Mouse (Mus musculus) gastrocnemius, postnatal 10 days (tissue): ENCODE results near the gene Lexm. TPM values are rescaled to one million over a fixed set of nuclear protein-coding genes. Genes with fewer than 3 reads are reported as not detected.

ENCODE experiments used
- DNase-seq: peaks from one replicate; pipeline ENCODE4 v3.0.0; 2021; ENCODE audit warnings: mixed read lengths
- total RNA-seq, 2 experiments: library from RNA; stranded (reverse); gene quantifications; 2 replicates each; pipeline ENCODE4 v1.2.3; 2021

Gene Lexm
- total RNA-seq, 2 experiments from 2014 or later: not detected

DNA sequence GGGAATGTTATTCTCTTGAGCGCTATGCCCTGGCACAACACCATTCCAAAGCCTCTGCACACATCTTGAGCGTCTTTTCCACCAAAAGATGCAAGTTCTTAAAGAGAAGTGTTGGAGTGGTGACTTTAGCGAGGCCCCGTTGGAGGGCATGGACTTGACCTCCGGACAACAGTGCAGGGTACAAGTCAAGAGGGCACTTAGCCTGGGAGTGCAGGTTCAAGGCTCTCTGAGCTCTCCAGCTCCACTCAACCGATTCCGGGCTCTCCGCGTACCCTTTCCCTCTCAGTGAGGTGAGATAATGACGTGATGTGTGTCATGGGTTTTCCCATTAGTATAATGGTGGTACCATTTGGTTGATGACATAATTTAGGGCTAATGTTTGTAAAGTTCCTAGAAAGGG, 7.2 kb upstream of the Lexm start:
- DNase-seq: no peak

DNA sequence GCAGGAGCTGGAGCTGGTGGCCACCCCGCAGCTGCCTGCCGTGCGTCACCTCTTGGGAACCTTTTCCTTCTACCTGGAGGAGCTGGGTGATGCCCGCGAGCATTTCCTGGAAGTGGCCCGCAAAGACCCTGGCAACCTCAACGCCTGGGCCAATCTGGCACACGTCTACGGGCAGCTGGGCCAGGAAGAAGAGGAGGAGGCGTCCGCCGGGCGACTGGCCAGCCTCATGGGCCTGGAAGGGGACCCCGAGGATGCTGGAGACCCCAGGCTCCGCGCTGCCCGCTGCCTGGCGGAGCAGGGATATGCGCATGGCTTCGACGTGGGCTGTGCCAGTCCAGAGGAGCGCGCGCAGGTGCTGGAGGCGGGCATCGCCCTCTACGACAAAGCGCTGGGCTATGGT, 5.7 kb upstream of the Lexm start:
- DNase-seq: no peak

DNA sequence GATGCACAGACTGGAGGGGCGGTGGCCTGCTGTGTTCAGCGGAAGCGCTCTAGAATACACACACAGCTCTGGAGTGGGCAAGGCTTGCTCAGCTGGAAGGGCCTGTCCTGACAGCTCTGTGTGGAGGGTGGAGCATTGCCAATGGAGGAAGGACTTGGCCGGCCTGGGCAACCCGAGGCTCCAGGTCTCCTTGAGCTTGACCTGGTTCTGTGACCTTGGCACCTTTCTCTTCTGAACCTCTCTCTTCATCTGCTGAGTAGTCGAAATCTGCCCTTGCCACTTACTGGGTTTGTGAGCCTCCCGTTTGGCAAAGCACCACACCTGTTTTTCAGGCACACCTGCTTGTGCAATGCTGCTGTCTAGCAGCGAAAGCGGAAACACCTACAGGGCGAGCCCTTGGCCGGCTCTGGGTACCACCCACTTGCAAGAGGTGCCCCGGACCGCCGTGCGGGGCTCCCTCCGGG, 5.0 kb upstream of the Lexm start, which contains the start of gene Ttc22:
Gene Ttc22 (plus strand): TSS at position 403 of the 464 bp plus-strand sequence.
- DNase-seq: no peak

DNA sequence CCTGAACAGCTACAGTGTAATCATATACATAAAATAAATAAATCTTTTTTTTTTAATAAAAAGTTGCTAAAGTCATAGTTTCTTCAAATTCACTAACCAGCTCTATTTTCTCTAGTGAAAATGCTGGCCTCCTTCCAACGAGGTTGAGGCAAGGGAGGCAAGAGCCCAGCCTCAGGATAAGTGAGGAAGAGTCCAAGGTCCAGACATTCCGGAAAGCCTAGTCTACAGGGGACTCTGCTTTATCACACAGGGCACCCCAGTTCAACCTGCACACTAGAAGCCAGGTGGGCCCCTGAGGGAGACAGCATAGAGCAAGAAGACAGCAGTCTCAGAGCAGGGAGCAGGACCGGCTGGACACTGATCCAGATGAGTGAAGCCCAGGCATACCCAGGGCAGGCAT, 4.4 kb upstream of the Lexm start:
- no peak for DNase-seq

DNA sequence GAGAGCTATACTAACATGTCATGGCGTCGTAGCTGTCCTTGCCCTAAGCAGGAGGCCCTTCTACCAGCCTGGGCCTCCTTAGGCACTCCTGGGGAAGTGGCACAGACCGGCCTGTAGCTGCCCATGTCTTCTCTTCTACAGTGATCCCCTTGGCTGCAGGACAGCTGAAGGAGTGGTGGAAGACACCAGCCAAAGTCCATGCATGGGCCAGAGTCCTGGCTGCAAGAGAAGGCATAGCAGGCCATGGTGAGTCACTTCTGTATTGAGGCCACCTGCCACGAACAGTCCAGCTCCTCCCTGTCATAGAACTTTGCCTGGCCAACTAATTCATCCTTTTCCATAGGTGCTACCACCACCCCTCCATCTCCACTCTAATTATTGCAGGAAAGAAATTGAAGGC, 1.9 kb upstream of the Lexm start:
- no peak for DNase-seq

DNA sequence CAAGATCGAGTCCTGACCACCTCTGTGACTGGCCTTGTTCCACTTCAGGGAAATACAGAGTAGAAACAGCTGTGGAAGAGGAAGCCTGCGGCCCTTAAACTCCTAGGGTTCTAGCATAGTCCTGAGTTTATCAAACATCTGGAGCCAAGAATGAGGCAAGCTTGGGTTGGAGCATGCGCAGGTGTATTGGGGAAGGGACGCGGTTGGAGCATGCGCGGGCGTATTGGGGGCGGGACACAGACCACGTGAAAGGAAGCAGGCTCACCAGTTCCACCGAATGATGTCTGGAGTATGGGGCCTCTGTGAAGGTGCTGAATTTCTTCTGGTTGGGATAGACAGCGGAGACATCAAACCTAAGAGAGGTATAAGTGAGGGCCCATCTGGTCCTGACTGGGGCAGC, 1.4 kb downstream of the Lexm start:
- DNase-seq: no peak

DNA sequence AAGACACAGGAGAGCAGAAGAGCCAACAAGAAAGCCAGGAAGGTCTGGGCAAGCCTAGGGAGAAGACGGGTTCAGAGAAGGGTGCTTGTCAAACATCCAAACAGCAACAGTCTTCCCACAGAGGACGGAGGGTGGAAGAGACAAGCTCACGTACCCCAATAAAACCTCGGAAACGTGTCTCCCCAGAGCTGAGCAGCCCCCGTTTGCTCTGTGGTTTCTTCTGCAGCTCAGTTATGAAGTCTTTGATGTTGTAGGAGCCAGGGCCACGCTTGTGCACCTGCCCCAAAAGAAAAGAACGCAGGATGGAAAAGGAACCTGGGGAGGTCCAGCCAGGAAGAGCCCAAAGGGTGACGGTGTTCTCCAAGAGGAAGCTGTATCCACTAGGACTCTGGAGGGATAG, 2.2 kb downstream of the Lexm start:
- no peak for DNase-seq

DNA sequence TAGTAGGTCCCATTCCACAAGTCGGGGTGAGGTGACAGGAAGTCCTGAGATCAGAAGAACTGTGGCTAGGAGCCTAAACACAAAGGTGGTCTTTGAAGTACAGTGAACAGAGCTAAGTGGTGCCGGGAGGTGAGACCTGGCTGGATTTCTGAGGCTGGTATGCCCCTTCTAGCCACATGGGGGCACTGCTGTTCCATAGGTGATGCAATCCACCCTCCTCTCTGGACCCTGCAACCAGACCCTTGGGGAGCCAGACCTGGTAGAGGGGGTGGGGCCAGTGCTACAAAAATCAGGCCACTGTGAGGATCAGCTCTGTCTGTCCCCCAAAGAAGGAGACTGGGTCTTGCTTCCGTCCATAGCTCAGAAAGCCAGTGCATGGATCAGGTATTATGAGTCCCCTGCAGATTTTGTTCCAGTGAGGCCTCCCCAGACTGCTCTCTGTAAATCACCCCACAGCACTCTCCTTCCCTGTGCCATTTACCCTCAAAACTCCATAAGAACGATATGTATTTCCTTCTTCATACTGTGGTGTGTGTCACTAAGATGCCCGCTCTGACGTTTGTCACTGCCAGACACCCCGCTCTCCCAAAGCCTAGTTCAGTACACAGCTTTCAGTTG, 2.8 kb downstream of the Lexm start:
- DNase-seq: peak; percentile 67

DNA sequence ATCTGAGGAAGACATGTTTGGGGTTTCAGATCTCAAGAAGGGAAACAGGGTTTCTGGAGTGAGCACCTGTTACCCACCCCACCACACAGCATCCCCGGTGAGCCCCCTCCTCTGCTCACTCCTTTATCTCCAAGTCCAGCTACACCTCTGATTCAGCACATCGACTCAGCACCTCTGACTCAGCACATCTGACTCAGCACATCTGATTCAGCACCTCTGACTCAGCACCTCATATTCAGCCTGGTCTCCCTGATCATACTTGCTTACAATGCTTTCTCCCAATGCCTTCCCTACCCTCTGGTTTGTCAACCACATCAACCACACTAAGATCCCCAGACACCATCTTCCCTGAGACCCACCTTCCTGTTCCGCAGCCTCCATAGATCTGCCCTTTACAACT, 3.5 kb downstream of the Lexm start:
- no peak for DNase-seq

DNA sequence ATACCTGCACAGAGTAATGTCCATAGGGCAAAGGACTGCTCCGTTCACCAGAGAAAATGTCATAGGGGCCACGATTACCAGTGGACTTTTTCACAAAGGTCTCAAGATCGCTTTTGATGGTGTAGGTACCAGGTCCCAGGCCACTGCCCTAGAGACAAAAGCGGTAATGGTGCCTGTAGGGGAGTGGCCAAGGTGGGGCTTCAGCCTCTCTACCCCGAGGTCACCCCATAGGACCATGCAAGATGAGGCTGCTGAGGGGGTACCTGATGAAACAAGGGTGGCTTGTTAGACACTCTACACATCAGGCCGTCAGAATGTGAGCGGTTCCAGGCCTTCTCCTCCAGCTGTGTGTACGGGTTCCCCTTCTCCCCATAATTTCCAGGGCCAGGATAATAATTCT, 3.9 kb downstream of the Lexm start:
- no peak for DNase-seq

DNA sequence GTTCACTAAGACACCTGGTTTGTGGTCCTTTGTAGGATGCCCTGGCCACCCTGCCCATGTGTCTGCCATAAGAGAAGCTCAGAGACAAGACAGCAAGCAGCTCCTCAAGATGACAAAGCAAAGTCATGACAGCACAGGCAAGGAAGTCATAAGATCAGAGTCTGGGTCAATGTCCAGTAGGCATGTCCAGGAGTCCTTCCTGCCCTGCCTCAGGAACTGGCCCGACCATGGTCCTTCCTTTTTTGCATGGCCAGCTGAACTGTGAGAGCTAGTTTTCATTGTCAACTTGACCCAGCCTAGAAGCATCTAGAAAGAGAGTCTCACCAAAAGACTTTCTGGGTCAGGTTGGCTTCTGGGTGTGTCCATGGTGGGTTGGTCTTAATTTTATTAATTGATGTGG, 9.1 kb downstream of the Lexm start:
- DNase-seq: no peak

DNA sequence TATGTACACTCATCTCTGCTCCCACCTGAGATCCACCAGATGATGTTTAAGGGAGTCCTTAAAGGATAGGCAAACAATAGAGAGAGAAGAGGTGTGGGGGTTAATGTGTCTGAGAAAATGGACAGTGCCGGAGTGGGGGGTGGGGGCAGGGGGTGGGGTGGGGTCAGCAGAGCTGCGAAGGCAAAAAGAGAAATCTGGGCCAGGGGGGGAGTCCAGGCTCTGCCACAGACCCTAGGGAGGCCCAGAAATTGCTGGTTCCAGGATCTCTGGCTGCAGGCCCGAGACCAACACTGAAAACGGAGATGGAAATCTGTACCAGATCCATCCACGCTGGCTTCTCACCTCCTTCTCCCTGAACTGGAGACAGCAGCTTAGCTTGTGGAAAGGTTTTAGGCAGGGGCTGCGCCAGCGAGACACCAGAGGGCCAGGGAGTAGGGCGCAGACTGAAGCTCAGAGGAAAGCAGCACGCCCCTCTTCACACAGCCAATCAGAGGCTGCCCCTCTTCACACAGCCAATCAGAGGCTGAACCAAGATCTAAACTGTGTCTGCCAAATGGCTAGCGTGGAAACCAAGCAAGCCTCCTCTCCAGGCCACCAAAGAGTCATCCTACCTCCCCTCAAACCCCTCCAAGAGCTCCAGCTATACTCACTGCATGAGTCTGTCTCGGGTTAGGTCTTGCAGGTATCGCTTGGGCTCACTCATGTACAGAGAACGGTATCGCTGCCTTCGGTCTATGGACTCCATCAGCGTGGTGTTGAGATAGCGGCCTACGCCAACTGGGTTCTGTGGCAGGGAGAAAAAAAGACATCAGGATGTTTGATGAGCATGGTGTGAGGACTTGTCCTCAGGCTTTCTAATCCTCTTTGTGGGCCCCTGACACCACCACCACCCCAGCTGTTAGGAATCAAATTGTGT, 10.1 kb downstream of the Lexm start:
- DNase-seq: no peak

DNA sequence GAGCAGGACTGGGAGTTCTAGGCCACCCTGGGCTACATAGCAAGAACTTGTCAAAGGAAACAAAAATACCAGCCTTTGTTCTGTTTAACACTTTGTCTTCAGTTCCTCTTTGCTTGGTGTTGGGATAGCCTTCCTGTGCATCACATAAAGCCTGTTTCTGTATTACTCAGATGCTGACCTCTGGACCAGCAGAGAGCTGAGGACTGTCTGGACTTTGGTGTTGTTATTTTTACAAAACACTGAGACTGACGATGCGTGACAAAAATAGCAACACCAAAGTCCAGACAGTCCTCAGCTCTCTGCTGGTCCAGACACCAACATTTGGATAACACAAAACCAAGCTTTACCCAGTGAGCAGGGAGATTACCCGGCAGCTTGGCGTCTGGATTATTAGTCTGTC, 16.3 kb downstream of the Lexm start:
- DNase-seq: no peak

DNA sequence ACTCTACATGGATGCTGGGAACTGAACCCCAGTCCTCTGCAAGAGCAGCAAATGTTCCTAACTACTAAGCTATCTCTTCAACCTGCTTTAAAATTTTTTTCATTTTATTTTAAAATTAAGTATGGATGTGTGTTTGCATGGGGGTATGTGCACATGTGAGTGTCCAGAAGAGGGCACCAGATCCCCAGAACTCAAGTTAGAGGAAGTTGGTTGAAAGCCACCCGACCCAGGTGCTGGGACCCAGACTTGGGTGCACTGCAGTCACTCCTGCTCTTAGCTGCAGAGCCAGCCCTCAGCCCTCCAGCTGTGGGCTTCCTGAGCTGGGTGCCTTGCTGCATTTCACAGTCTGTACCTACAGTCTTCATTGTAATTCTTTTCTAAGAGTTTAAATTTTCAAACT, 17.6 kb downstream of the Lexm start:
- no peak for DNase-seq

DNA sequence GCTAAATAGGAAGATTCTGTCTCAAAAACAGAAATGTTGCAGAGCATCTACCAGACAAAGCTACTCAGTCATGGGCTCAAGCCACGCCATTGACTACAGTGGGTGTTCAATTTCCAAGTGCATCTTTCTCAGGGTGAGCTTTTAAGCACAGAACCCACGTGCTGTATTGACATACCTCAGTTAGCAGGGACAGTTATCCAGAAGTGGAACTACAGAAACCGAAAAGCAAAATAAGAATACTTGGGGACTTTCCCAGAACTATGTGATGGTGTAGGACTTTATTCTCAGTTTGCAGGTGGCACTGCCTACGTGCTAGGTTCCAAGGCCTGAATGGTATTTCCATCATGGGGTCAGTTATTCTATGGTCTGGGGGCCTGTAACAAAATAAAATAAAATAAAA, 19.3 kb downstream of the Lexm start:
- no peak for DNase-seq

DNA sequence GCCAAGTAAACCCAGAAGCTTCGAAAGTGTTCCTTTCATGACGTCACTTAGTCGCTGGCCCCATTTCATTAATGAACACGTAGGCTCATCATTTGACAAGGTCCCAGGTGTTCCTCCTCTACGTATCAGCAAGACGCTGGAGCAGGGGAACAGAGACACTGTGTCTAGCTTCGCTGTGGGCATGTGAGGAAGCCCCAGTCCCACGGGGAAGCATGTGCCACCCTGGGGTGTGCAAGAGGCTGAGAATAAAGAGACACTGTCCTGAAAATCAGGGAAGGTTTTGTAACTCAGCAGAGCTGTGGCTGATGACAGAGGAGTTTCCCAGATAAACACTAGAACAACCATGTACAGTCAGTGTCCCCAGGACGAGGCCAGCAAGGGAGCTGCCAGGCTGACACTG, 20.0 kb downstream of the Lexm start:
- DNase-seq: no peak

DNA sequence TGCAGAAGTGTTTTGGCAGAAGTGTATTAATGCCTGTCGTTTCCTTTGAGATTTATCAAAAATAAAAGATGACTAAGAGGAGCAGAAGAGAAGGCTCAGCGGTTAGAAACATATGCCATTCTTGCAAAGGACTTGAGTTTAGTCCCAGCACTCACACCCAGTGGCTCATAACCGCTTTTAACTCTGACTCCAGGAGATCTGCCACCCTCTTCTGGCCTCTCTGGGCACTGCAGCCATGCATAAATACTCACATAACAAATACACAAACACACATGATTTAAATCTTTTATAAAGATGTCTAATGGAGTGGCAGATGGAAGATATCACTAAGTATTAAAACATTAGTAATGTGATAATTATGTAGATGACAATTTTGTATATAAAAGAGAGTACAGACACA, 20.8 kb downstream of the Lexm start:
- DNase-seq: no peak

DNA sequence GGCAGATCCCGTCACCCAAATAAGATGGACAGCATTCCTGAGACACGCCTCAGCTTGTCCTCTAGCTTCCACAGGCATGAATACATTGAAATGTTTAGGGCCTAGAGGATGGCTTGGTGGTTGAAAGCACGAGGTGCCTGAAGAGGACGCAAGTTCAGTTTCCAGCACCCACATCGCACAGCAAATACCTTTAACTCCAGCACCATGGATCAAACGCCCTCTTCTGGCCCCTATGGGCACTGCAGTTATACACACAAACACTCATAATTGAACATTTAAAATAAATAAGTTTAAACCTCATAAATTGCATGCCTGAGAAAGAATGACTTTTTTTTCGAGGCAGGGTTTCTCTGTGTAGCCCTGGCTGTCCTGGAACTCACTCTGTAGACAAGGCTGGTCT, 23.4 kb downstream of the Lexm start:
- DNase-seq: no peak

DNA sequence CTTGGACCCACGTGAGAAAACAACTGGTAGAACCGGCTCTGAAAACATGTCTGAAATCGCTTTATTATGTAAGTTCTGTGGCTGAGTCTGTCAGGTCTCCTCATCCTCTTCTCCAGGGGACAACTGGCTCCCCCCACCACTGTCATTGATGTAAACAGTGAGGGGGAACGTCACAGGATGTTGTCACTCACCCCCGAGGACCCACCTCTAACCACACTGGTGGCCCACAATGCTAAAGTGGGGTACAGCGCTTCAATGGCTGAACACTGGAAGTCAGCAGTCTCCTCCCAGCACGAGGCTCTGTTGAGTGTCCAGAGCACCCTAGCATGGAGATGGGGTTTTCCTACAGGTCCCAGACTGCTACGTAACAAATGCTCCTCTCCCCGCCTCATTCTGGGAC, 26.2 kb downstream of the Lexm start:
- no peak for DNase-seq

DNA sequence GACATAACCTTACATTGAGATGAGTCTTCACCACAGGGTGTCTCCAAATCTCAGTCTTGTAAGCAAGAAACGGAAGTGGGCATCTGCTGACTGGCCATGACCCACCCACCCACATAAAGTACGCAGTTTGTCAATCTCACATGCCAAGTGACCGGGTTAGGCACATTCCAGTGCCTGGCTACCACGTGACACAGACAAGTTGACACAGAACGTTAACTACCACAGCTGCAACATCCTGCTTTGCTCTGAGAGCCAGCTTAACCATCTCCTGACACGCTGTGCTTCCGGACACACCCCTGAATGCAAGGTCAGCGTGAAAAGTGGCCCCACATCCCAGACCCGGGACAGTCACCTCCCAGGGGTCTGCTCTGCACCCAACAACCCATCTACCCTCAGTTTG, 26.9 kb downstream of the Lexm start:
- DNase-seq: no peak

DNA sequence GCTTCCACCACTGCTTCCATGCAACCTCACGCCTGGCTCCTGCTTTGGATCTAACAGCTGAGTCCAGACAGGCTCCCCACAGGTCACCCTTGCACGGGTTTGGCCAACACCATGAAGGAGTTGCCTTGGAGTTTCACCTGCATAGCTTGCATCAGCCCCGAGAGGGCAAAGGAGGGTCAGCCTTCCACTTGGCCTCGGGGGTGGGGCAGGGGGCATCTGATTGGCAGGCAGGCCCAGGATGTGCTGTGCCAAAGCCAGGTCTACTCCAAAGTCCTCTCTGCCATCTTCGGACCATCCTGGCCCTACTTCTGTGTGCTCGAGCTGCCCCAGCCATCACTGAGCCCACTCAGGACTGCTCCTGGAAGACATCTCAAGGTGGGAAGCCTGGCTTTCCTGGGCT, 30.0 kb downstream of the Lexm start:
- DNase-seq: no peak

DNA sequence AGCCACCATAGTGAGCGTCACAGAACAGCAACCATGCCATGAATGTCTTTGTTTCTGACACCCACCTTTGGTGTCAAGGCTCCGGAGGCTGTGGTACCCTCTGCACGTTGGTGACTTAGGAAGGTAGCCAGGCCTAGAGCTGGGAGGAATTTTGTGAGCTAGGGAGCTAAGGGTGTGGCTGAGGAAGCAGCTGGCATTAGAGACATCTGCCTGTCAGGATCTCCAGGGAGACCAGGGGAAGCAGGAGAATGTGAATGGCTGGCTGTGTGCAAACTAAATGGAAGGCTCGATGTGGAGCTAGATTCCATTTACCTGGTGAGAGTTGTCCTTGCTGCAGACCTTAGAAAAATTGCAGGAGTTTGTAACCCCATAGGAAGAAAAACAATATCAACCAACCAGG, 32.4 kb downstream of the Lexm start:
- DNase-seq: no peak

DNA sequence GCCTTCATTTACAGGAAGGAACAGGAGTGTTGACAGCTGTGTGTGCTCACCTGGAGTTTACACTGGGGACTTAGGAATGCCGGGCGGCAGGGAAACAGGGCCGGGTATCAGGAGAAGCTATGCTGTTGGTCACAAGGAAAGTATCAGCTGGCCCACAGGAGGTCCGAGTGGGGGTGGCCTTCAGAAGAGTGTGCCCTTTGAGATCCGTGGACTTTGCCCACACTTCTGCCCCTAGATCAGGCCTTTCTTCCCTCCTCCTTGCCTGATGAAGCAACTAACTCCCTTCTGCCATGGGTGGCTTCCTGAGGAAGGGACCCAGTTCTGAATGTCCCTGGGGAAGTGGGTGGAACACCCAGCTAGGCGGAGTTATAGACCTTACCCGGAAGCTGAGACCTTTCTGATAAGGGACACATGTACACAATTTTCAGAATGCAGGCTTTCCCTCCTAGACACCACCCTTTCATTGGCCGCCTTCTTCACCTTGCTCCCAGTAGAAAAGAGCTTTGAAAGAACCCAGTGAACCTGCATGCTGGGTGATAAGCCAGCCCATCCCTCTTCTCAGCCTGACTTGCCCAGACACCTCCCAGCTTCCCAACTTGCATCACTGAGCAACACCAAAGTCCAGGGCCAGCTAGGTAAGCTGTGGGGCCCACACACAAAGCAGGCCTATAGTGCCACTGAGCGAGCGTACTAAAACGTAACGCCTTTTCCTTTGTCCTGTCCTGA, 34.5 kb downstream of the Lexm start:
- no peak for DNase-seq
